Mouse (Mus musculus) T-cell, adult 2 months (primary cell): ENCODE data around the gene Cfap54.

ENCODE experiments used
- DNase-seq: peaks from one replicate; pipeline ENCODE4 v3.0.0; 2022; ENCODE audit warnings: low spot score

Cfap54 gene

GRCm38 (mm10) chr10:92730339-92730738 lies 351.1 kb downstream of the Cfap54 start:
- no peak for DNase-seq

- no peak for DNase-seq
Observed at GRCm38 (mm10) chr10:92728723-92729122, 352.7 kb downstream of the Cfap54 start.
